Mouse (Mus musculus): Measurements from ENCODE around the gene Csad.

GRCm38 (mm10) chr15:102160415-102161060 lies 44.0 kb downstream of the Csad start:
- TF ChIP-seq CTCF (IDR thresholded peaks at IDR 0.05; ENCODE audit: low read depth) (no peak), EP300 (optimal IDR thresholded peaks at IDR 0.05) (no peak)

All from stomach, postnatal 0 days (tissue).